Mouse (Mus musculus) layer of hippocampus, adult 2 months (tissue): Measurements from ENCODE around the gene Dnmt3b. TPM values are rescaled to one million over a fixed set of nuclear protein-coding genes. Genes with fewer than 3 reads are reported as not detected.
"Not testable (repeated sequence)": the region's sequence is repeated elsewhere in the genome, so short reads cannot be mapped to it uniquely, and the experiment has no call there.

Experiments
- DNase-seq, 2 experiments: peaks; one replicate each; pipeline ENCODE4 v3.0.0; 2022; ENCODE audit warnings: low spot score in 2 of 2
- H3K27ac ChIP-seq: fragments of 200-600 bp; 2 replicates; pipeline ENCODE4 v1.8.1; 2022
- H3K4me3 ChIP-seq: fragments of 200-600 bp; 2 replicates; pipeline ENCODE4 v1.8.1; 2022; ENCODE audit warnings: mild to moderate bottlenecking
- CTCF ChIP-seq: fragments of 200-600 bp; conservative IDR thresholded peaks from 2 replicates; pipeline ENCODE4 v1.8.1; 2022; ENCODE audit warnings: antibody characterized with exemption, mild to moderate bottlenecking, moderate library complexity
- total RNA-seq, 2 experiments: library from RNA; stranded (reverse); gene quantifications; 2 replicates each; pipeline ENCODE4 v1.2.3; 2021

Dnmt3b gene
- total RNA-seq, 2 experiments from 2014 or later, result 1.4 to 2.1 TPM

DNA sequence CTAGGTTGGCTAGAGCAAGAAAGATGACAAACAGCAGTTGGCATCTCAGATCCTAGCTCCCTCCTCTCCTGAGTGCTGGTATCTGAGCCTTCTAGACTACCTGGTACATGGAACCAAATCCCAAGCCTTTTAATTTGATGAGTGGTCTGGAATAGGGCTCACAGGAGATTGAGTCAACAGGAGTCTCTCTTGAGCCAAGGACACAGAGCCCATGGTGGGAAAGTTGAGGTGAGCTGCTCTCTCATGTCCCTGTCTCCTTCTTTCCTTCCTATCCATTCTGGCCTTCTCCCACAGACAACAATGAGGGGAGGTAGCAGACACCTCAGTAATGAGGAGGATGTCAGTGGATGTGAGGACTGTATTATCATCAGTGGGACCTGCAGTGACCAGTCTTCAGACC is 47.1 kb downstream of the Dnmt3b start, which contains the start of gene Dnmt3c:
Gene Dnmt3c (plus strand): TSS at position 301 of the 400 bp plus-strand sequence.
- Histone ChIP-seq H3K27ac (no peak within 1 kb of the TSS), H3K4me3 (no peak within 1 kb of the TSS)
- no peak for DNase-seq
- TF ChIP-seq CTCF, result no peak

GRCm38 (mm10) chr2:153703389-153703788 is 54.1 kb downstream of the Dnmt3b start:
- no peak for DNase-seq
- no peak overlapping the region for H3K4me3 ChIP-seq
- no peak for TF ChIP-seq CTCF

DNA sequence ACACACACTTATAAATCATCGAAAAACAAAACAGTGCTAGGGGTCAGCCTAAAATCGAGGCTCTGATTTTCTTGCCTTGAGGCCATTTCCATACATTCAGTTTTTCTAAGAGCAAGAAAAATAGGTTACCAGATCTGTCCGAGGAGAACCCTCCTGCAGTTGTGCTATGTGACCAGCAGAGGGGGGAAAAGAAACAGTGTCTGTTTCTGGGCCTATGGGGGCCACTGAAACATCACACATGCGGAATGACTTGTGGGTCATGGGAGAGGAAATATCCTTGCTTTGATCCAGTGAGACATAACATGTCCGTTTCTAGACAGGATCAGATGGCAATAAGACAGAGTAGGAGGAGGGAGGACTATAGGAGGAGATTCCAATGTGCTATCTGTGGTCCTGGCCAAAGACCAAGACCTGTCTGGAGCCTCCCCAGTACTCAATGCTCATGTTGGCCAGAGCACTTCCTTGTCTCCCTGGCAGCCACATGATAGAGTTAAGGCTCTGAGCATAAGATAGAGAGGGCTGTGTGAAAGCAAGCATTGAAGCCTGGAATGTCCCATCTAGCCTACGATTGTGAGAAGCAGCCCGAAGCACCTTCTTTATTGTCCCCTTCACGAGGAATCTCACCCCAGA is 61.6 kb downstream of the Dnmt3b start:
- DNase-seq, result peak; percentile 26 to 30
- no peak overlapping the region for H3K27ac ChIP-seq
- H3K4me3 ChIP-seq, result no peak overlapping the region
- peak; percentile 88 for TF ChIP-seq CTCF

More at GRCm38 (mm10) chr2:153703389-153703788, 54.1 kb downstream of the Dnmt3b start:
- no peak overlapping the region for H3K27ac ChIP-seq

DNA sequence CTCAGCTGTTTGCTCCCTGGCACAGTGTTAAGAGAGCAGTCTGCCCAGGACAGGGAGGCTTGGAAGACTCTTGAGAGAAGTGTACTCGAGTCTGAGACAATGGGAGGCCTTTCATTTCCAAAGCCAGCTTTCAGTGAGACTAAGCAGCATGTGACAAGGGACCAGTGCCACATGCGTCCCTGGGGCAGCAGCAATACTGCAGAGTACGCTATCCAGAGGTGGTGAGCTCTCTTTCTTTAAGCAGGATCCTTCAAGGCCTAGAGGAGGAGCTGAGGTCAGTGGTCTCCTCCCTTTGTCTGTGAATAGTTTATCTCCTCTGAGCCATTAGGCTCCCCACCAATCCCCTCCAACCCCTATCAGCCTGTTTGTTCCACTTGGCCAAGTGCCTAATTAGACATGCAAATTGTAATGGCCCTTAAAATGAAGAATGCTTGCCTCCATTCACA is 63.4 kb downstream of the Dnmt3b start:
- DNase-seq, result peak in 1 of 2 experiments; percentile 39
- H3K27ac ChIP-seq, result peak overlapping the region; percentile 69
- no peak overlapping the region for H3K4me3 ChIP-seq
- TF ChIP-seq CTCF, result no peak

- TF ChIP-seq CTCF, result no peak
- Histone ChIP-seq H3K27ac (peak overlapping the region; percentile 69), H3K4me3 (no peak overlapping the region)
- DNase-seq, result peak; percentile 60 to 73
Measured at GRCm38 (mm10) chr2:153713227-153713626, 64.0 kb downstream of the Dnmt3b start.

DNA sequence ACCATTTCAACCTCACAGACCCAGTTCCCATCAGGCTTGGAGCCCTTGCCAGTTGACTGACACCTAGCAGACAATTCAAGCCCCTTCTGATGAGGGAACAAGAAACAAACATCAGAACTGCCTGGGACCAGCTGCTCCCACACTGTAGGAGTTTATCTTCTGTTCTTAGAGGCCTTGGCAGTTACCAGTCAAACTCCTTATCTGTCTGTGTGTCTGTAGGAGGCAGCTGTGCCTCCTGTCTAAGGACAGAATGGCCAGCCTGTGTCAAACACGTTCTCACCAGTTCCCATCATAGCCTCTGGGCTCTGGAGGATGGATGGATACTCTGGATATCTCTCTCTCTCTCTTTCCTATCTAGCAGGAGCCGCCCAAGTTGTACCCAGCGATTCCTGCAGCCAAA is 68.6 kb downstream of the Dnmt3b start:
- not testable (repeated sequence) for DNase-seq, H3K4me3 ChIP-seq, H3K27ac ChIP-seq

- Histone ChIP-seq H3K27ac (no peak overlapping the region), H3K4me3 (no peak overlapping the region)
- TF ChIP-seq CTCF, result no peak
- no peak for DNase-seq
Measured at GRCm38 (mm10) chr2:153723098-153723497, 73.8 kb downstream of the Dnmt3b start.

GRCm38 (mm10) chr2:153724424-153724823 is 75.2 kb downstream of the Dnmt3b start:
- no peak for TF ChIP-seq CTCF
- Histone ChIP-seq H3K4me3 (no peak overlapping the region), H3K27ac (no peak overlapping the region)
- DNase-seq, result no peak

GRCm38 (mm10) chr2:153724871-153725270 is 75.6 kb downstream of the Dnmt3b start:
- no peak for TF ChIP-seq CTCF
- Histone ChIP-seq H3K4me3 (no peak overlapping the region), H3K27ac (no peak overlapping the region)
- DNase-seq, result no peak

GRCm38 (mm10) chr2:153725291-153725690 is 76.0 kb downstream of the Dnmt3b start:
- no peak overlapping the region for H3K4me3 ChIP-seq
- no peak for TF ChIP-seq CTCF
- DNase-seq, result no peak
- no peak overlapping the region for H3K27ac ChIP-seq

- Histone ChIP-seq H3K4me3 (no peak overlapping the region), H3K27ac (no peak overlapping the region)
- no peak for DNase-seq
- no peak for TF ChIP-seq CTCF
Measured at GRCm38 (mm10) chr2:153734033-153734432, 84.8 kb downstream of the Dnmt3b start.

Other genes with a start within 250 kb of the Dnmt3b start
- gene 4930404H24Rik, start 156.7 kb upstream of the Dnmt3b start, total RNA-seq, result not detected
- gene Nol4l, start 119.5 kb upstream of the Dnmt3b start, total RNA-seq, result 10 to 100 TPM; 47.6 to 52.1 TPM
- gene Commd7, start 16.7 kb upstream of the Dnmt3b start, total RNA-seq, result 10 to 100 TPM; 25.2 to 31.0 TPM
- gene Dnmt3c, start 47.2 kb downstream of the Dnmt3b start, total RNA-seq, result under 1 TPM in 1 of 2 experiments, not detected in 1; 0.17 TPM
- 10 to 100 TPM; 72.4 to 75.8 TPM for gene Mapre1, start 91.8 kb downstream of the Dnmt3b start, total RNA-seq
- gene Efcab8, start 130.5 kb downstream of the Dnmt3b start, total RNA-seq, result under 1 TPM; 0.12 to 0.46 TPM
- not detected for gene Sun5, start 221.6 kb downstream of the Dnmt3b start, total RNA-seq
- not detected for gene Bpifb2, start 225.6 kb downstream of the Dnmt3b start, total RNA-seq